Mouse (Mus musculus): ENCODE measurements around the gene Ppa2.

GRCm38 (mm10) chr3:133405636-133406035, 95.7 kb downstream of the Ppa2 start:
- TF ChIP-seq CTCF (IDR thresholded peaks at IDR 0.05; ENCODE audit: borderline replicate concordance, insufficient read depth, low read length) (no peak), POLR2A (IDR thresholded peaks at IDR 0.05; ENCODE audit: low read depth, low read length) (no peak)
